Mouse (Mus musculus): ENCODE measurements at regions not wholly inside any gene's neighbourhood (a gene's known extent, or its start where the extent isn't known, plus 50 kb on each side); places are given as distances from the start of the nearest gene placed in this dataset.

DNA sequence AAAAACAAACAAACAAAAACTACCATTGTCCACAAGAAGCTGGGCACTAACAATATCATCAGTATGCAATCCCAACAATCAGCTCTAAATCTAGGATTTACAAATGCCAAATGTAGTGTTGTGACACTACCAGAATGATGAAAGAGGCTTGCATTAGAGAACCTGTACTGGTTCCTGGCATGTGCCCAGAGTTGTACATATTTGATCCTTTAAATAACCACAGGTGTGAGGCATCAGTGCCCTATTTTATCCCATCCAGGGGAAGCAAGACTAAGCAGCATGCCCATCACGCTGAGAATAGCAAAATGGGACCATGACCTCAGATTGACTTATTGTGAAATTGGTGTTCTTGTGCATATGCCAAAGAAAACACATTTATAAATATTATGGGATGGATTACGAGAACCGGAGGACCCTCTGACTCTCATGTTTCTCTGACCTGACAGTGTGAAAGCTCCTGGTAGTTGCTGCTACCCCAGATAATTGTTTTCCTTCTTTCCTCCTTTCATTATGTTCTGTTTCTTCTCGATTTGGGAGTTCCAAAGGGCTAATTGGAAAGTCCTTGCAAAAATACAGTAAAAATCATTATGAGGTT lies 157.4 kb downstream of the Gm10192 start:
- TF ChIP-seq CTCF (IDR thresholded peaks at IDR 0.05; ENCODE audit: borderline replicate concordance, extremely low read depth, insufficient read depth, insufficient read length), result no peak
- no peak for TF ChIP-seq POLR2A (IDR thresholded peaks at IDR 0.05; ENCODE audit: borderline replicate concordance, extremely low read depth, insufficient read depth, insufficient read length, poor library complexity, severe bottlenecking)

All from brain, embryonic 14.5 days (tissue).